Mouse (Mus musculus) intestine, embryonic 14.5 days (tissue): ENCODE data around the gene Pop5. TPM values are rescaled to one million over a fixed set of nuclear protein-coding genes. Genes with fewer than 3 reads are reported as not detected.

ENCODE experiments used
- ATAC-seq: fragments of 200-750 bp; cut with Nextera tagmentation; replicated peaks from 2 replicates; pipeline ENCODE4 v1.8.0; 2017; ENCODE audit warnings: low read depth, moderate number of reproducible peaks, moderate TSS enrichment, moderate library complexity; ENCODE audit not compliant: low FRiP score, low TSS enrichment
- DNase-seq: peaks from one replicate; pipeline ENCODE4 v3.0.0-alpha.2; 2018; ENCODE audit warnings: low spot score
- H3K27ac ChIP-seq: fragments of 300-500 bp; sonication (generic); 2 replicates; pipeline ENCODE4 v1.5.1; 2014; ENCODE audit warnings: low read depth, mild to moderate bottlenecking, control low read depth
- H3K27me3 ChIP-seq: fragments of 300-500 bp; sonication (generic); replicated peaks from 2 replicates; pipeline ENCODE4 v1.6.1; 2014; ENCODE audit warnings: low read length, control low read depth; ENCODE audit not compliant: control insufficient read depth, insufficient read depth
- H3K36me3 ChIP-seq: fragments of 300-500 bp; sonication (generic); 2 replicates; pipeline ENCODE4 v1.6.1; 2014; ENCODE audit warnings: low read length, control low read depth; ENCODE audit not compliant: control insufficient read depth, insufficient read depth
- H3K4me1 ChIP-seq: fragments of 300-500 bp; sonication (generic); replicated peaks from 2 replicates; pipeline ENCODE4 v1.6.1; 2014; ENCODE audit warnings: low read length, control low read depth, mixed read lengths; ENCODE audit not compliant: control insufficient read depth, insufficient read depth
- H3K4me2 ChIP-seq: fragments of 300-500 bp; sonication (generic); 2 replicates; pipeline ENCODE4 v1.6.1; 2014; ENCODE audit warnings: low read length
- H3K4me3 ChIP-seq: fragments of 300-500 bp; sonication (generic); 2 replicates; pipeline ENCODE4 v1.5.1; 2014; ENCODE audit warnings: low read depth, low read length, control low read depth, mixed read lengths
- H3K9ac ChIP-seq: fragments of 300-500 bp; sonication (generic); 2 replicates; pipeline ENCODE4 v1.6.1; 2014; ENCODE audit warnings: mild to moderate bottlenecking, low read length
- H3K9me3 ChIP-seq: fragments of 300-500 bp; sonication (generic); 2 replicates; pipeline ENCODE4 v1.6.1; 2016; ENCODE audit warnings: low read length, control low read depth; ENCODE audit not compliant: control insufficient read depth
- WGBS: fragments of 180-500 bp; shearing (Covaris S2); extraction: QIAGEN DNeasy Blood & Tissue Kit; methylation state at CpG from one replicate; pipeline ENCODE4 v1.1.7; 2014; 5-methylcytosine and 5-hydroxymethylcytosine counted together
- polyA plus RNA-seq: library from polyadenylated mRNA; unstranded; fragments of >200 nt; fragmentation: Nextera tagmentation; extraction: Ambion mirVana; gene quantifications from 2 replicates; pipeline ENCODE4 v1.2.1, GENCODE M21; 2014

Gene Pop5
- polyA plus RNA-seq, 1 experiment from 2014 or later, result 140 TPM

GRCm38 (mm10) chr5:115274353-115274752 is 38.7 kb downstream of the Pop5 start:
- Histone ChIP-seq H3K9ac (no peak overlapping the region), H3K4me1 (peaks cover 25% of the 10 kb centered on the region), H3K36me3 (peaks cover 3% of the 10 kb centered on the region), H3K27ac (no peak overlapping the region), H3K27me3 (no peaks in the 10 kb centered on the region), H3K9me3 (no peaks in the 10 kb centered on the region), H3K4me3 (no peak overlapping the region), H3K4me2 (no peak overlapping the region)
- DNase-seq, result no peak
- no peak for ATAC-seq
- WGBS, result 57% methylated on average over 1 of the region's 1 CpGs

- Histone ChIP-seq H3K4me2 (no peak overlapping the region), H3K4me1 (peaks cover 21% of the 10 kb centered on the region), H3K9ac (no peak overlapping the region), H3K4me3 (no peak overlapping the region), H3K9me3 (no peaks in the 10 kb centered on the region), H3K27ac (no peak overlapping the region), H3K27me3 (no peaks in the 10 kb centered on the region), H3K36me3 (no peaks in the 10 kb centered on the region)
- no peak for ATAC-seq
- DNase-seq, result no peak
- 89% methylated on average over 1 of the region's 1 CpGs for WGBS
Measured at GRCm38 (mm10) chr5:115274771-115275170, 39.1 kb downstream of the Pop5 start.

GRCm38 (mm10) chr5:115275998-115276397 is 40.4 kb downstream of the Pop5 start:
- Histone ChIP-seq H3K27ac (no peak overlapping the region), H3K9me3 (no peaks in the 10 kb centered on the region), H3K4me1 (peaks cover 9% of the 10 kb centered on the region), H3K4me3 (no peak overlapping the region), H3K9ac (no peak overlapping the region), H3K27me3 (no peaks in the 10 kb centered on the region), H3K4me2 (no peak overlapping the region), H3K36me3 (no peaks in the 10 kb centered on the region)
- ATAC-seq (no peak), DNase-seq (no peak)
- WGBS, result 37% methylated on average over 14 of the region's 14 CpGs

- 59% methylated on average over 1 of the region's 1 CpGs for WGBS
- ATAC-seq, result no peak
Measured at GRCm38 (mm10) chr5:115278053-115278452, 42.4 kb downstream of the Pop5 start.

GRCm38 (mm10) chr5:115278785-115279184 is 43.1 kb downstream of the Pop5 start:
- no peak overlapping the region for H3K27ac ChIP-seq
- no peaks in the 10 kb centered on the region for H3K27me3 ChIP-seq
- no peak overlapping the region for H3K4me2 ChIP-seq
- H3K4me3 ChIP-seq, result no peak overlapping the region
- H3K9me3 ChIP-seq, result no peaks in the 10 kb centered on the region
- 59% methylated on average over 2 of the region's 2 CpGs for WGBS
- H3K9ac ChIP-seq, result no peak overlapping the region
- DNase-seq (no peak), ATAC-seq (no peak)
- H3K4me1 ChIP-seq, result no peaks in the 10 kb centered on the region
- H3K36me3 ChIP-seq, result peaks cover 8% of the 10 kb centered on the region

More at GRCm38 (mm10) chr5:115278053-115278452, 42.4 kb downstream of the Pop5 start:
- DNase-seq, result no peak
- H3K36me3 ChIP-seq, result 0 out of 2 replicates have a peak, but pooled peaks cover under 1% of the 10 kb centered on the region
- no peak overlapping the region for H3K27ac ChIP-seq
- H3K9ac ChIP-seq, result no peak overlapping the region
- H3K4me1 ChIP-seq, result peaks cover 3% of the 10 kb centered on the region
- no peak overlapping the region for H3K4me2 ChIP-seq
- no peak overlapping the region for H3K4me3 ChIP-seq
- H3K27me3 ChIP-seq, result no peaks in the 10 kb centered on the region
- no peaks in the 10 kb centered on the region for H3K9me3 ChIP-seq

- Histone ChIP-seq H3K9me3 (no peaks in the 10 kb centered on the region), H3K36me3 (peaks cover 14% of the 10 kb centered on the region), H3K9ac (peak within 1 kb of the TSS; percentile 83), H3K4me2 (peak within 1 kb of the TSS; percentile 50), H3K27me3 (no peaks in the 10 kb centered on the region), H3K4me3 (peak within 1 kb of the TSS; percentile 97), H3K27ac (peak within 1 kb of the TSS; percentile 38; the same call in 1 of the 2 replicates), H3K4me1 (no peaks in the 10 kb centered on the region)
- ATAC-seq (peak; percentile 74), DNase-seq (peak; percentile 91)
- WGBS, result 4% methylated on average over 45 of the region's 45 CpGs
Measured at GRCm38 (mm10) chr5:115279226-115280049, 43.8 kb downstream of the Pop5 start, which contains the start of gene Coq5. Gene Coq5 (plus strand): TSS chr5:115279666.

GRCm38 (mm10) chr5:115280050-115280687 is 44.5 kb downstream of the Pop5 start:
- 6% methylated on average over 17 of the region's 17 CpGs for WGBS
- Histone ChIP-seq H3K36me3 (peaks cover 18% of the 10 kb centered on the region), H3K9me3 (no peaks in the 10 kb centered on the region), H3K4me1 (no peaks in the 10 kb centered on the region), H3K27me3 (no peaks in the 10 kb centered on the region), H3K9ac (peak overlapping the region; percentile 83), H3K4me3 (peak overlapping the region; percentile 97), H3K27ac (peak overlapping the region; percentile 38; the same call in 1 of the 2 replicates), H3K4me2 (peak overlapping the region; percentile 50)
- DNase-seq (no peak), ATAC-seq (no peak)

- H3K9me3 ChIP-seq, result no peaks in the 10 kb centered on the region
- DNase-seq (no peak), ATAC-seq (no peak)
- no peak overlapping the region for H3K27ac ChIP-seq
- H3K4me2 ChIP-seq, result no peak overlapping the region
- H3K4me3 ChIP-seq, result no peak overlapping the region
- H3K36me3 ChIP-seq, result peaks cover 44% of the 10 kb centered on the region
- H3K27me3 ChIP-seq, result no peaks in the 10 kb centered on the region
- no peak overlapping the region for H3K9ac ChIP-seq
- 93% methylated on average over 3 of the region's 3 CpGs for WGBS
- no peaks in the 10 kb centered on the region for H3K4me1 ChIP-seq
Measured at GRCm38 (mm10) chr5:115284735-115285134, 49.1 kb downstream of the Pop5 start.
